Mouse (Mus musculus): Measurements from ENCODE around the gene Gjc1.

Gjc1 gene

DNA sequence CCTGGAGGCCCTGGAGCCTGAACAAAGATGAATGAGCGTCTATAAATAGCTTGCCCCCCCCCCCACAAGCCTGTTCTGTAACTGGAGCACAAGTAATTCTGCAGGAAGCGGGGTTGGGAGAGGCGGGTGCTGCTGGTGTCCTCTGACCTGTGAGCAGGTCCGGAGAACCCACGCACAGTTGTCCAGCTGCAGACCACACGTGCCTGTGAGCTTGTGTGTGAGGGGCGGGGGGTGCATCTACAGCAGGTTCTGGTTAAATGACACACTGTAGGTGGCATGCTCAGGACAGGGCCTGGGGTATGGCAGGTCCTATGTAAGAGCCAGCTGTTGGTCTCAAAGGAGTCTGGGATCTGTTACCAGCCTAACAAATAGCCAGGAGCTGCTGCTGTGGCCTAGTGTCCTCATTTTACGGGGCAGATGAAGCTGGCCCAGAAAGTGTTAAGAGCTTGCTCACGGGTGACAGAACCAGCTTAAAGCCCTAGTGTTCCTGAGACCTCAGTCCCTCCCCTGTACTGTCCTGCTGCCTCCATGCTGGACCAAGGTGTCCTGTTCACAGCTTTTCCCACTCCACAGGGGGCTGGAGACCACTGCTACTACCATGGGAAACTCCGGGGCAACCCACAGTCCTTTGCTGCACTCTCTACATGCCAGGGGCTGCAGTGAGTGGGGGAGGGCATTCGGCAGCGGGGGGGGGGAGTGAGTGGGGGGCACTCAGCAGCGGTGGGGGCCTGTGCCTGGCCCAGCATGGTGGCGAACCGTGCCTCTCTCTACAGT is 48.7 kb downstream of the Gjc1 start:
- no peak for DNase-seq

DNA sequence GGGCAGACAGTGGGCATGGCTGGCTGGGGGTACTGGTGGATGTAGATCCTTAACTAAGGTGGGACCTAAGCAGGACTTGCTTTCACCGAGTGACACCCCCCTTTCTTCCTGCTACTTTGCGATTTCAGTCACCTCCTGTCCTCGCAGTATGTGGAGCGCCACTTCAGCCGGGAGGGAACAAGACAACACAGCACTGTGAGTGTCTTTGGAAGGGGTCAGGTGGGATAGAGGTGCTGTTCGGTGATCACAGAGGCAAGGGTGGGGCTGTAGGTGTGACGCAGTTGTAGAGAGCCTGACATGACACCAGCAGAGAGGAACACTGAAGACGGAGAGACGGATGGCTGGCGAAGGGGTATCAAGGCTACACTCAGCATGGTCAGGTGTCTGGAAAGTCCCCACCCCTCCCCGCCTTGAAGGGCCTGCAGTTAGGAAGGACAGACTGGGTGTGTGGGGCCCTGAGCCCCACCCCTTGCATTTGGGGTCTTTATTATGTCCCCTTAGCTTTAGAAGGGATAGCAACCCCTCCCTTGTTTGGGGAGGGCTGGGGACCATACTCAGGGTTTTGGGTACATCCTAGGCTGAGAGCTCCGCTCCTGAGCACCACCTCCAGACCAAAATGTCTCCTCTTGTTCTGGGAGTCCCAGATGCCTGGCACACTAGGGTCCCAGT is 49.4 kb downstream of the Gjc1 start:
- no peak for DNase-seq

DNA sequence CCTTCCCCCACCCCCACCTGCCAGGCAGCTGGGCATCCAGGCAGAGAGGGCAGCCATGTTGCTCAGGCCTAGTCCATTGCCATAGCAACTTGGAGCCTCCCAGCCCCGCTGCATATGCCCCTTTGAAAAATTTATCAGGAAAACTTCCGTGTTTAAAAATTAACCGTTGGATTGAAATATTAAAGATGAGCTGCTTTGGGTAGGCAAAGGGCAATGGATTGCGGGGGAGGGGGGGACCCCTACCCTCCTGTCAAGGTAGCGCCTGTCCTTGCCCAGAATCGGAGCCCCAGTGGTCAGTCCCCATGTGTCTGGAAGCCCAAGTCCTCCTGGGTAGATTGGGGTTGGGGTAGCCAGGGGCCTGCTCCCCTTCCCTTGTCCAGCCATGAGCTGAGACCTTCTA is 50.4 kb downstream of the Gjc1 start:
- no peak for DNase-seq

DNA sequence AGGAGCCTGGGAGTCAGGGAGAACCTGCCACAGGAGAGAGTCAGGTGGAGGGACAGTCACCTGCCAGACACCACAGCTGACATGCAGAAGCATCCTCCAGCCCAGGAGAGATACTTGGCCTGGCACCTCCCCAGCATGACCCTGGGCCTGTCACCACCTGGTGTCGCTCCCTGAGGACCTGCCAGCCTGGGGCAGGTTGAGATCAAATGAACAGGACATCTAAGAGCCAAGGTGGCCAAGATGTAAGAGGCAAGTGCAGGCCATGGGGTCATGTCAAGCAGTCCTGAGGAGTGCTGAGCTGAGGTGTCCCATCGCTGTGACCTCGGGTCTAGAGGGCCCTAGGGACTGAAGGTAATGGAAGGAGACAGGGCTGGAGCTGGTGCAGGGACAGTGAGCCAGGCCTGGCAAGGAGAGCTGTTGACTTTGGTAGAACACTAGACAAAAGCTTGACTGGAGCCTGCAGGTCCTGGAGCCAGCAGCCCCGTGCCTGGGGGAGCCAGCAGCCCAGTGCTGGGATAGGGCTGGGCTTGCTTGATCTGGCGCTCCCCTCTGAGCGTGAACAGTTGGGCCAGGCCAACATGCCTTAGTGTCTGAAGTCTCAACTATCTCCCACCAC is 52.3 kb downstream of the Gjc1 start:
- no peak for DNase-seq

- no peak for DNase-seq
Observed at GRCm38 (mm10) chr11:102765416-102765815, 54.1 kb downstream of the Gjc1 start.

DNA sequence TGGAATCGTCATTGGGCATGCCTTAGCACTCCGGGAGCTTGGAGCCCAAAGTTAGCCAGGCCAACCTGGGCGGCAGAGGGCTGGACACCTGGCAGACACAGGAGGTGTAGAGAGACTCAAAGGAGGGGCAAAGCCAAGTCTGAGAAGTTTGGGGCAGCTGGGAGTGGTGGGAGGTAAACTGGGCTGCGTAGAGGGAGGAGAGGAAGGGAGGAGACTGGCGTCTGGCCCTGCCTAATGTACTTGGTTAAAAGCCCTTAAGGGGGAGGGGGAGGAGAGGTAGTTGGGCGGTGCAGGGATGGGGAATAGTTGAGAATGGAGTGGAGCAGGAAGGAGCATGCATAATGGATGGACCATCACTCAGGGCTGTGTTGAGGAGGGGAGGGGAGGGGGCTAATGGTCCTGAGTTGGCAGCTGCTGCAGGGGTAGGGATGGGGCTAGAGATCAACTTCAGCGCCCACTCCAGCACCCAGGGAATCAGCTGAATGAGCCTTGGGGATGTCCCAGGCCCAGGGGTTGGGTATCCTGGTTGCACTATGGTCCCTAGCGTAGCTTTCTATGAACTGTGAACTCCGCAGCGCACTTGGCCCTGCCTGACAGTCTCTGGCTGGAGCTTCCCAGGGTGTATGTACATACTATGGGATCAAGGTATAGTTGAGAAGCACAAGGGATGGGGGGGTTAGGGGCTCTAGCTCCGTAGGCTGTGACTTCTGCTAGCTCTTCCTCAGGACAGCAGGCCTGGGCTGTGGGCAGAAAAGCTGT is 56.3 kb downstream of the Gjc1 start:
- DNase-seq: no peak

GRCm38 (mm10) chr11:102762248-102762647 is 57.3 kb downstream of the Gjc1 start:
- no peak for DNase-seq

DNA sequence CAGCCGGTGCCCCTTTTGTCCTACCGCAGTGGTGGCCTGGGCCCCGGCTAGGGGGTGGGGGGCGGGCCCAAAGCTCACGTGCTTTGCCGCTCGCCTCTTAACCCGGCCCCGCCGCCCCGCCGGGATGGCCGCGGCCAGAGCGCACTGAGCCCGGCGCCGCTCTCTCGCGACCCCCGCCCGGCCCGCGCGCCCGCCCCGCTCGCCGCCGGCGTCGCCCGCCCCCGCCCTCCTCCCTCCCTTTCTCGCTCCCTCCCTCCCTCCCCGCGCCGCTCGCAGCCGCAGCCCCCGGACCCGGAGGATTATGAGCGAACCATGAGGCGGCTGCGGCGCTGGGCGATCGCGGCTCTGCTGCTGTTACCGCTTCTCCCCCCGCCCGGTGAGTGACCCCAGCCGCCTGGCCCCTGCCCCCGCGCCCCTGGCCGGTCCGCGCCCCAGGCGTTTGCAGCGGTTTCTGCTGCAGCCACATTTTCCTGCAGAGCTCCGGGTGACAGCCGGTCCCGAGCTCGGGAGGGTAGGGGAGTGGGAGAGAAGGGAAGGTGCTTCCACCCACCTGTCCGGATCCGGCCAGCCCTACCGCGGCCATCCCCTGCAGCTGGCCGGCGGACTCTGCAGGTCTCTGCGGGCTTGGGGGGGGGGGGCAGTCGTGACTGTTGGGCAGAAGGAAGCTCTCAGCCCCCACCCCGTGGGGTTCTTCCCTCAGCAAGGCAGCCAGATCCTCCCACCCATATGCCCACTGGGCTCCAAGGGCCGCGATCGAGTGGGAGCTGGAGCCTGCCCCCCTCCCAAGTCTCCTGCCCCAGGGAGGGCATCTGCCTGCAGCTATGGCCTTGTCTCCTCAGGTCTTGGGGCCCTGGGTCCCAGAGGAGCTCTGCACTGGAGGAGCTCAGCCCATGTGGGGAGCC is 57.9 kb downstream of the Gjc1 start, which contains the start of gene Adam11:
Gene Adam11 (plus strand): TSS at position 131 of the 902 bp plus-strand sequence.
- peak; percentile 42 for DNase-seq

DNA sequence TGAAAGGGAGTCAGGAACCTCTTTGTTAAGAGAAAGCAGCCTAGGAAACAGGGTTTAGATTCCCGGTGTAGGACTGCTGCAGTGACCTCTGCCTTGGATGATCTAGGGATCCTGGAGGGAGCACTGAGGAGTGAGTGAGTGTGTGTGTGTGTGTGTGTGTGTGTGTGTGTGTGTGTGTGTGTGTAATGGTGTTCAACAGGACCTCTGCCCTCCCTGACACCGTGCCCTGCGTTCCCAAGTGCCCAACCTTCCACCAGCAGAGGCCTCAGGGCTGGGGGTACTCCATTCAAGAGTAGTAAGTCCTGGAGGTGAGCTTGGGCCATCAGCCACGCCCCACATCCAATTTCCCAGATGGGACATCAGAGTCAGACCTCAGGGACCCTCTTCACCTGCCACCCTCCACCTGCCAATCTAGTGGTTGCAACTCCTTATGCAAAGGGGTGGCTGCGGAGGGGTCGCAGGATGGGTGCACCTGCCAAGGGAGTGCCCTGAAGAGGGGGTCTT is 58.6 kb downstream of the Gjc1 start:
- no peak for DNase-seq

GRCm38 (mm10) chr11:102758977-102759376 is 60.5 kb downstream of the Gjc1 start:
- DNase-seq: no peak

- peak; percentile 3 for DNase-seq
Observed at GRCm38 (mm10) chr11:102755391-102755790, 64.1 kb downstream of the Gjc1 start.

DNA sequence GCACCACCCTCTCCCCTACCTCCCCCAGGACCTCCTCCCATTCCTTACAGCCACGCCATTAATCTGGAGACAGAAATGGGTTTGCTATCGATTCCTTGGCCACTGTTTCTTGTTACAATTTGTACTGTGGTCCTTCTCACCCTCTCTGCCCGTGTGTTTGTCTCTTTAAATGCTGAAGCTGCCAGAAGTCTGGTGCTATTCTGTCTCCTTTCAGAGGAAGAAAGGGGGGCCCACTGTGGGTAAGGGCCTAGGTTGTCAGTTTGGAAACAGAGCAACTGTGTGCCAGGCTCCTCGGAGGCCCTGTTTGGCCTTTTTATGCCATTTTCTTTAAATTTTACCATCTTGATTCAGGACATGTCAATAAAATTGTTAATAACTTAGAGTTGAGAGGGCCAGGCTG is 65.1 kb downstream of the Gjc1 start:
- no peak for DNase-seq

- no peak for DNase-seq
Observed at GRCm38 (mm10) chr11:102753591-102754324, 65.7 kb downstream of the Gjc1 start.

DNA sequence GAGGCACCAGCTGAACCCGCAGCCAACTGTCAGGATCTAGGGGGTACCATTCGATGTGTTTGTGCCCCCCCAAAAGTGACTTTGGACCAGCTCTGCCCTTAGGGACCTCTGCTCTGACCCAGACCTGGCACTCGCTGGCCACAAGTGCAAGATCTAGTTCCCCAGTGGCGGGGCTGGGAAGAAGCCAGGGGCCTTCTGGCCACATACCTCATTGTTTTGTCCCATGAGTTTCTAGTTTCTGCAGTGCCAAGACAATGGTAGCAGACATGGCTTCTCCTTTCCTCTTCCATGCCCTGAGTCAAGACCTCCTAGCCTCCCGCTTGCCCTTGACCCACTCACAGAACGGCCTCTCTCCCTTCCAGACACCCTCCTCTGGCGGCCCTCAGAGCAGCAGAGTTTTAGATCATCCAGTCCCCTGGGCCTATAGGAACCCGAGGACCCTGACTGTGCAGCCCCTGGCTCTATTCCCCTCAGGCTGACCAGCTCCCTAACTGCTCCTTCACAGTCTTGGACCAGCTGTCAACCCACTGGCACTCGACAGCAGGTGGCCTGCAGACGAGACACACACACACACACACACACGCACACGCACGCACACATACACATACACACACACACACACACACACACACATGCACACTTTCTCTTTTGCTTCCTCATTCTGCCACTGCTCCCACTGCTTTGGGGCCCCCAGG is 66.5 kb downstream of the Gjc1 start:
- no peak for DNase-seq

DNA sequence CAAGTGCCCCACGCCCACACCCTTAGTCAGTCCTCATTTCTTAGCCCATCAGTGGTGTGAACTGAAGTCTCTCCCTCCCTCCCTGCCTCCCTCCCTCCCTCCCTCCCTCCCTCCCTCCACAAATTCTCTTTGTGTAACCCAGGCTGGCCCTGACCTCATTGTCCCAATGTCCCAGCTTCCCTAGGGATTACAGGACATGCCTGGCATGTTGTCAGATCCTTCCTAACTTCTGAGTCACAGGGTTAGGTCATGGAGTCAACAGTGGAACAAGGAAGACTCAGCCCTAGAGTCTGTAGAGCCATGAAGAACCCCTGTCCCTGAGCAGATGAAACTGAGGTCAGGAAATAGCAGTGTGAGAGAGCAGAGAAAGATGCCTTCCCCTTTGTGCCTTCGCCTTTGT is 69.8 kb downstream of the Gjc1 start:
- DNase-seq: no peak
